Mouse (Mus musculus) spleen, adult 2 months (tissue): Measurements from ENCODE around the gene Atad1.

Source experiments
- CTCF ChIP-seq: fragments of 200-500 bp; IDR thresholded peaks from 2 replicates; pipeline ENCODE4 v1.5.1; 2011; ENCODE audit warnings: mild to moderate bottlenecking, inconsistent platforms; ENCODE audit not compliant: insufficient read depth, insufficient read length, insufficient replicate concordance; ENCODE audit errors: extremely low read depth
- POLR2A ChIP-seq: fragments of 200-500 bp; IDR thresholded peaks from 2 replicates; pipeline ENCODE4 v1.6.1; 2011; ENCODE audit warnings: low read depth, low read length, inconsistent platforms

DNA sequence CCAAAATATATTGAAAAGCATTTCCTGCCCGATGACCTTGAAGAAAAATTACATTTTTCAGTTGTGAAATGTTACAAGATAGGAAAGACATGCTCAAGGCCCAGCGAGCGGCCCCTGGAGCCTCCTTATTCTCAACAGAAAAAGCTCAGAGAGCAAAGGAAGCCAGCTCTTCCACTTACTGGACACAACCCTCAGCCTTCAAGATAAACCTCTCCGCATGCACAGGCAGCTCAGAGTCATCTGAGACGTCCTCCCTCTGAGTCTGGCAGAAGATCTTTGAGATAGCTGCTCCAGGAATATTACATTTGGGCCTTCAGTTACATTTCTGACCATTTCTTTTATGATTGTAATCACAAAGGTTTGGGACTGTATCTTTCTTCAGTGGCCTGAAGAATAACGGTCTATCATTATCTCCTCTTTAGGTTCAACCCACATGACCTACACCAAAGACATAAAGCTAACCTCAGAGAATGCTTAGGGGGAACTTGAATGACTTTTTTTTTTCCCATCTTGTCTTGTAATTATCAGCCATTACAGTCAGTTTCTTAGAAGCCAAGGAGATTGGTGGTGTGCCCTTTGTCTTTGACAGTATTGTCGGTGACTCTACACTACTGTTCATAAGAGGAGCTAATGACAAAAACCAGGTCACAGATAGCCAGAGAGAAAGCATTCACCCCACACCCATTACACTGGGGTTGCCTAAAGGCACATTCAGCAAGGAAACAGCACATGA, 85.8 kb downstream of the Atad1 start:
- TF ChIP-seq POLR2A: no peak
- no peak for TF ChIP-seq CTCF
